In genomic region chr15:78331523-78332340, GRCm38 (mm10) we compare ENCODE assay signal across 18 mouse cellular contexts. TPM values are rescaled to one million over a fixed set of nuclear protein-coding genes. Genes with fewer than 3 reads are reported as not detected.
DNase-seq lines count a peak whose midpoint lies in the region; ATAC-seq and TF ChIP-seq lines count a peak whose summit lies in the region.
"Had no signal": no experiment of that assay in that cellular context is flagged by ENCODE, and none has a peak within 500 bp of the region (broad histone marks: within the 10 kb centered on the region; RNA-seq: fewer than 3 reads in every experiment).

No protein-coding gene starts in this region.

- no peak overlapping the region for H3K27ac ChIP-seq in lung, postnatal 0 days (ENCODE audit: low read length)
- H3K27ac ChIP-seq in stomach, postnatal 0 days (replicated peaks), result no peak overlapping the region
- H3K27ac ChIP-seq: embryonic facial prominence, embryonic 10.5 days; hindbrain, embryonic 15.5 days had no signal

- no peak for TF ChIP-seq CTCF in lung, postnatal 0 days (IDR thresholded peaks at IDR 0.05)
- TF ChIP-seq CTCF in lung, adult 2 months (IDR thresholded peaks at IDR 0.05; ENCODE audit: insufficient read depth, low read length), result no peak
- TF ChIP-seq CTCF in stomach, postnatal 0 days (IDR thresholded peaks at IDR 0.05; ENCODE audit: low read depth), result no peak

- 0 out of 2 replicates have a peak, but pooled peaks have one; percentile 14 for TF ChIP-seq EP300 in lung, postnatal 0 days (IDR thresholded peaks at IDR 0.05)
- no peak for TF ChIP-seq EP300 in stomach, postnatal 0 days (optimal IDR thresholded peaks at IDR 0.05)

- H3K27me3 ChIP-seq in lung, postnatal 0 days (replicated peaks; ENCODE audit: insufficient read depth, low read length), result no peaks in the 10 kb centered on the region
- no peaks in the 10 kb centered on the region for H3K27me3 ChIP-seq in splenic B cell, adult 2 months (ENCODE audit: control insufficient read depth, insufficient read depth, low read length, poor library complexity, severe bottlenecking)
- no peaks in the 10 kb centered on the region for H3K27me3 ChIP-seq in stomach, postnatal 0 days (ENCODE audit: control insufficient read depth, insufficient read depth, low read length)
- H3K27me3 ChIP-seq: hindbrain, embryonic 15.5 days had no signal

- H3K4me2 ChIP-seq in lung, postnatal 0 days (replicated peaks; ENCODE audit: low read depth, low read length), result no peak overlapping the region
- no peak overlapping the region for H3K4me2 ChIP-seq in stomach, postnatal 0 days (replicated peaks; ENCODE audit: low read depth)
- H3K4me2 ChIP-seq: heart, embryonic 12.5 days; hindbrain, embryonic 15.5 days had no signal

- 45% methylated on average over 3 of the region's 5 CpGs for WGBS in lung, postnatal 0 days
- 53% methylated on average over 5 of the region's 5 CpGs for WGBS in lung, adult 2 months
- WGBS in stomach, postnatal 0 days, result 47% methylated on average over 5 of the region's 5 CpGs

- no peak overlapping the region for H3K9ac ChIP-seq in lung, postnatal 0 days (replicated peaks; ENCODE audit: low read depth)
- H3K9ac ChIP-seq in stomach, postnatal 0 days (ENCODE audit: low read length), result no peak overlapping the region
- H3K9ac ChIP-seq: heart, embryonic 12.5 days; hindbrain, embryonic 15.5 days had no signal

- no peaks in the 10 kb centered on the region for H3K4me1 ChIP-seq in lung, postnatal 0 days (ENCODE audit: insufficient read depth, low read depth, low read length)
- no peaks in the 10 kb centered on the region for H3K4me1 ChIP-seq in lung, adult 2 months (ENCODE audit: control insufficient read depth, insufficient read depth, low read length)
- no peaks in the 10 kb centered on the region for H3K4me1 ChIP-seq in stomach, postnatal 0 days (replicated peaks; ENCODE audit: control insufficient read depth, insufficient read depth)
- H3K4me1 ChIP-seq: embryonic facial prominence, embryonic 10.5 days; heart, embryonic 12.5 days; hindbrain, embryonic 15.5 days had no signal

- H3K4me3 ChIP-seq in lung, postnatal 0 days (ENCODE audit: low read depth, low read length), result no peak overlapping the region
- H3K4me3 ChIP-seq in lung, adult 2 months (replicated peaks; ENCODE audit: extremely low read depth, low read depth, low read length), result no peak overlapping the region
- no peak overlapping the region for H3K4me3 ChIP-seq in stomach, postnatal 0 days (ENCODE audit: low read depth, low read length)
- H3K4me3 ChIP-seq: embryonic facial prominence, embryonic 10.5 days; heart, embryonic 12.5 days; hindbrain, embryonic 15.5 days had no signal

- TF ChIP-seq POLR2A in lung, adult 2 months (IDR thresholded peaks at IDR 0.05; ENCODE audit: borderline replicate concordance, extremely low read depth, low read depth, low read length), result no peak

- H3K9me3 ChIP-seq in lung, postnatal 0 days (ENCODE audit: low read length), result no peaks in the 10 kb centered on the region
- no peaks in the 10 kb centered on the region for H3K9me3 ChIP-seq in stomach, postnatal 0 days (ENCODE audit: control insufficient read depth, low read length)
- H3K9me3 ChIP-seq: embryonic facial prominence, embryonic 10.5 days; G1E; heart, embryonic 12.5 days; hindbrain, embryonic 15.5 days had no signal

- peak; percentile 86 for ATAC-seq in lung, postnatal 0 days
- peak; percentile 58 for ATAC-seq in granulocyte monocyte progenitor cell, adult 5-6 weeks (replicated peaks; ENCODE audit: poor library complexity, severe bottlenecking)
- ATAC-seq in stomach, postnatal 0 days (ENCODE audit: low FRiP score, low TSS enrichment), result no peak
- ATAC-seq: forebrain, embryonic 14.5 days had no signal

- H3K36me3 ChIP-seq in lung, postnatal 0 days (ENCODE audit: insufficient read depth, low read length), result no peaks in the 10 kb centered on the region
- no peaks in the 10 kb centered on the region for H3K36me3 ChIP-seq in splenic B cell, adult 2 months (ENCODE audit: control insufficient read depth, insufficient read depth, low read length, poor library complexity, severe bottlenecking)
- no peaks in the 10 kb centered on the region for H3K36me3 ChIP-seq in stomach, postnatal 0 days (ENCODE audit: control insufficient read depth, insufficient read depth, low read length)
- H3K36me3 ChIP-seq: embryonic facial prominence, embryonic 10.5 days; heart, embryonic 12.5 days; hindbrain, embryonic 15.5 days had no signal

- peak; percentile 80 for DNase-seq in lung, postnatal 0 days (ENCODE audit: low spot score)
- DNase-seq in lung, adult 2 months, result no peak
- peak; percentile 47 for DNase-seq in lung, postnatal 36 days
- DNase-seq in splenic B cell, adult 2 months (ENCODE audit: low read depth, low spot score), result peak; percentile 41
- DNase-seq in gastrocnemius, adult 18-20 months (ENCODE audit: low spot score), result no peak
- DNase-seq in gastrocnemius, adult 8-10 months (ENCODE audit: low spot score in 2 of 2), result no peak
- no peak for DNase-seq in stomach, postnatal 0 days (ENCODE audit: low spot score)
- DNase-seq: adrenal gland, postnatal 14 days; cerebellum, adult 11-12 months; cerebellum, adult 9-10 months; cerebellum, postnatal 25 days; gastrocnemius, postnatal 14 days had no signal

RNA-seq across cellular contexts. Expression of gene Csf2rb, which starts 6.2 kb away (rescaled TPM):
- 7.8 and 8.7 TPM in 2 replicates for polyA plus RNA-seq in lung, postnatal 0 days (2015; fragmentation: Nextera tagmentation; extraction: Ambion mirVana)
- 27.2 and 27.4 TPM in 2 replicates for polyA plus RNA-seq in lung, adult 2 months (2012; rRNA removed)
- total RNA-seq in granulocyte monocyte progenitor cell, adult 5-6 weeks (2014; fragmentation: Nextera tagmentation), result 90.5 and 114 TPM in 2 replicates
- 57.3 and 137 TPM in 2 replicates for total RNA-seq in granulocyte monocyte progenitor cell, adult 5-6 weeks (2017)
- 1 to 10 TPM; 1.6 to 1.7 TPM for total RNA-seq in gastrocnemius, adult 18-20 months (2021)
- under 1 TPM; 0.41 to 0.99 (median 0.81) TPM for total RNA-seq in gastrocnemius, adult 8-10 months (2022)
- 0.99 and 1.0 TPM in 2 replicates for polyA plus RNA-seq in stomach, postnatal 0 days (2015; fragmentation: Nextera tagmentation; extraction: Ambion mirVana)

RNA-seq across cellular contexts. Expression of gene Csf2rb2, which starts 26.2 kb away (rescaled TPM):
- 0.84 and 0.95 TPM in 2 replicates for polyA plus RNA-seq in lung, postnatal 0 days (2015; fragmentation: Nextera tagmentation; extraction: Ambion mirVana)
- polyA plus RNA-seq in lung, adult 2 months (2012; rRNA removed), result 8.4 and 9.5 TPM in 2 replicates
- 7.8 and 10.7 TPM in 2 replicates for total RNA-seq in granulocyte monocyte progenitor cell, adult 5-6 weeks (2014; fragmentation: Nextera tagmentation)
- total RNA-seq in granulocyte monocyte progenitor cell, adult 5-6 weeks (2017), result 1.6 and 4.1 TPM in 2 replicates
- 1 to 10 TPM in 1 of 2 experiments, under 1 TPM in 1; 0.82 to 1.2 TPM for total RNA-seq in gastrocnemius, adult 18-20 months (2021)
- under 1 TPM; 0.39 to 0.56 (median 0.43) TPM for total RNA-seq in gastrocnemius, adult 8-10 months (2022)
- 0.17 and 0.24 TPM in 2 replicates for polyA plus RNA-seq in stomach, postnatal 0 days (2015; fragmentation: Nextera tagmentation; extraction: Ambion mirVana)
- polyA plus RNA-seq: forebrain, embryonic 14.5 days had no signal

Comparison
In these comparisons a context has a peak if more than half of its experiments do, and no peak if none do; other contexts are left out.
1. DNase-seq: peak in lung, postnatal 0 days (single experiment), lung, postnatal 36 days (single experiment) and splenic B cell, adult 2 months (single experiment); none in lung, adult 2 months (single experiment), gastrocnemius, adult 18-20 months (single experiment), gastrocnemius, adult 8-10 months (0 of 2) and stomach, postnatal 0 days (single experiment).
2. RNA of gene Csf2rb, which starts 6.2 kb away (total RNA-seq): 57.3 to 137 TPM in granulocyte monocyte progenitor cell, adult 5-6 weeks; 1.6 to 1.7 TPM in gastrocnemius, adult 18-20 months and 0.41 to 0.99 TPM in gastrocnemius, adult 8-10 months; every median in the first group is over 10 times any median in the second.